Mouse (Mus musculus) hindlimb bud, embryonic 11.5 days (tissue): Measurements from ENCODE around the gene Slco2a1.
A peak's percentile ranks its signal among the peaks of the same experiment; 100 is the strongest.
"Not testable (repeated sequence)": the region's sequence is repeated elsewhere in the genome, so short reads cannot be mapped to it uniquely, and the experiment has no call there.

Experiments used
- DNase-seq: peaks from one replicate; pipeline ENCODE4 v3.0.0-alpha.2; 2012; ENCODE audit warnings: low read depth, low spot score; ENCODE audit errors: extremely low spot score

Gene Slco2a1

DNA sequence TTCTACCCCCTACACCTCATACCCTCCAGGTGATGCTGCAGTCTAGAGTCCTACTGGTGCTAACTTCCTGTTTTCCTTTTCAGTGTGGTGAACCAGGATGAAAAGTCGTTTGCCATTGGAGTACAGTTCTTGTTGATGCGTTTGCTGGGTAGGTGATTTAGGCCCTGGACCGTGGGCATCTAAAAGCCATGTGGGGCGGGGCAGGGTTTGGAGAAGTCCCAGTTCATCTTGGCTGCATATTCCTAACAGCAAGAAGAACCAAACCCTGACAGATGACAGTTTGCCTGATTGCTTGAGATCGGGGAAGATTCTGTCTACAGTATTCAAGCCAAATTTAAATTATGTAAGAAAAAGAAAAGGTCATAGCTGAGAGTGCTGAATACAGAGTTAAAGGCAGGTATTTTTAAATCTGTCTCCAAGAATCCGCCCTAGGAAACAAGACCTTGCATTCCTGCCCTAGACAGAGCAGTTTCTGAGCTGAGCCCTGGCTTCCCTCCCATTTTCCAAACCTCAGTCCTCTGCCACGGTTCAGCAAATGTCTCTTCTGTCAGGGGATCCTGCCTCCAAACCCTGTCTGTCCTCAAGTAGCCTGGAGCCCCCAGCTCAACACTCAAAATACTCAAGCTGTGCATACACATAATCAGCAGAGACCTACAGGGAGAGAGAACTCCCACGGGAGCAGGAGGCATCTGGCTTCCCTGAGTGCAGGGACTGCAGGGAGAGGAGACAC lies 93.9 kb downstream of the Slco2a1 start:
- no peak for DNase-seq

DNA sequence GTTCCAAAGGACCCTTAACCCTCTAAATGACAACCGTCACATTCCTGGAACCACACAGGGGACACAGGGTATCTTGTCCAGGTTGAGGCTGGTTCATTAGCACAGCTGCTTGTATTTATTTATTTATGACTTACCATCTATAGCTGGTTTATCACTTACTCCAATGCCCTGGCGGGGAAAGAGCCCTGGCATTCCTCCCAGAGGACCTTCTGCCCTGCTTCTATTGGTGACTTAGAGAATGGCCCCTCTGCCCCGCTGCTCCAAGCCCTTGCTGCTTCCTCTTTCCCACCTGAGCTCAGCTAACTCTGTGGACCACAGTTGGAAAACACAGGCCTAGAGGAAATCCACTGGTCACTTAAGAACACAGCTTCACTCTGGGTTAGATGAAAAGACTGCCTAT lies 94.9 kb downstream of the Slco2a1 start:
- no peak for DNase-seq

DNA sequence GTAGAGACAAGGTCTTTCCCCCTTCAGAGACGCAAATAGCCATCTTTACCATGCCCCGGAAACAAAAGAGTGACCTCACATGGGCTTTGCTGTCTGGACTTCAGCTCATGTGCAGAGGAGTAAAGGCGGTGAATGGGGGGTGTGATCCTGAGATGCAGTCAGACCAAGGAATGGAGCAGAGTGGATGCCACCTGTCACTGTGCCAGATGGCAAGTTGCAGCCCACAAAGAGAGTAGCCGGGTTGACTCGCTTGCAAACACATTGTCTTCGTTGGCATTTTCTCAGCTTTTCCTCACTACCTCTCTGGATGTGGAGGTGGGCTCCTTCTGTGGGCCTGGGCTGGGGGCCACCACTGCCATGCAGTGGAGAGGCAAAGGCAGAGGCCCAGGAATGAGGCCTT lies 98.2 kb downstream of the Slco2a1 start:
- DNase-seq: no peak

DNA sequence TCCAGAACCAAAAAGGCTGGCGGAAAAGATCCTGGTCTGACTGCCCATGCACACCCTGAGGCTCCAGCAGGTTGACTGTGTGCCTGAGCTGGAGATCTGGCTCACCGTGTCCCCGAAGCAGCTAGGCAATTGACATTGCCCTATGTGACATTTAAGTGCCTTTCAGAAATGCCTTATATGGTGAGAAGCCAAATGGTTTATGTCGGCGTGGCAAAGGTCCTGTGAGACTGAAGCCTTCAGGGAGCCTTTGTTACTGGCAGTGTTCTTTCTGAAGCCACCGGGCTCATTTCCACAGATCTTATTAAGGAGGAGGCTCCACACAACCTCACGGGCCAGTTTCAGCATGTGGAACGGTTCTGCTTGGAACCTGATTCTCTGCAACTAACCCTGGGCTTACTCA lies 98.8 kb downstream of the Slco2a1 start:
- no peak for DNase-seq

DNA sequence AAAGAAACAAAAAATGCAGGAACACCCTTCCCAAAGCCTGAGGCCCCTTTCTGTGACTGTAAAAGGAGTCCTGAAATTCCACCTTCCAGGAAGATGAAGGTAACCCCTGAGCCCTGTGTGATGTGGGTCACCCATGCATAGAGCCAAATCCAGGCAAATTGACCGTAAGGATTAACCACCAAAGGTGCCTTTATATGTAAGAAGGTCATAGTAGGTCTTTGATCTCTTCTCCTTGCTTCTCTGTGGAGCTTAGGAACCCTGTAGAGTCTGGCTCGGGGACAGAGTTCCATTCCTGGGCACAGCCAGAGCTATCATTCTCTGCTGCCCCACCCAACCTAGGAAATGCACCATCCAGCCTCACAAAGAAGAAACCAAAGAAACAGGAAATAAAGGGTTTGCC lies 100.1 kb downstream of the Slco2a1 start:
- DNase-seq: no peak

DNA sequence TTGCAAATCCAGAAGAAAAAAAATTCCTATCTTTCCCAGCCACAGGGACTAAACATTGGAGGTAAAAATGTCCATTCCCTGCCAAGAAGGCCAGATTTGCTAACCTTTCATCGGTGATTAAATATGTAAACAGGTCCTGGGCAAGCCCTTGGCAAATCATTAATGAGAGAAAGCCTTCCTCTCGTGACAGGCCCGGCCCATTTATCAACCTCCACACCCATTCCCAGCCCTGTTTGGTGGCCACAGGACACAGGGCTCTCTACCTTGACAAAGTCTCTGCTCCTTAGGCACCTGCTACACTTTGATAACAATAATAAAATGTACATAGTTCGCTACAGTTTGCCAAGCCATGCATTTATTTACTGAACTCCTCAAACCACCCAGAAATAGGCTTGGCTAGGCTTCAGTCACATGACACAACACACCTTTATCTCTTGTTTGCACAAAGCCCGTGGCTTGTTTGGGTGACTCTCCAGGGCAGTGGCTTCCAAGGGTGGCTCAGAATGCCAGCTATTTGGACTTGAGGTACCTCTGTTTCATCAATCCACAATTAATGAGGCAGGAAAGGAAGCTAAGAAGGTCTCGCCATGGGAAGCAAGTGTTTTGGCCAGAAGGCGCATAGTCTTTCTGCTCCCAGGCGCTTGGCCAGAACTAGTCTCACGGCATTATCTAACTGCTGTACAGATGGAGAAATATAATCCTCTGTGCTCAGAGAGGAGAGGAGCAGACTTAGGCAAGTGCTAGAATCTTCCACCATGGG lies 101.8 kb downstream of the Slco2a1 start:
- DNase-seq: no peak

DNA sequence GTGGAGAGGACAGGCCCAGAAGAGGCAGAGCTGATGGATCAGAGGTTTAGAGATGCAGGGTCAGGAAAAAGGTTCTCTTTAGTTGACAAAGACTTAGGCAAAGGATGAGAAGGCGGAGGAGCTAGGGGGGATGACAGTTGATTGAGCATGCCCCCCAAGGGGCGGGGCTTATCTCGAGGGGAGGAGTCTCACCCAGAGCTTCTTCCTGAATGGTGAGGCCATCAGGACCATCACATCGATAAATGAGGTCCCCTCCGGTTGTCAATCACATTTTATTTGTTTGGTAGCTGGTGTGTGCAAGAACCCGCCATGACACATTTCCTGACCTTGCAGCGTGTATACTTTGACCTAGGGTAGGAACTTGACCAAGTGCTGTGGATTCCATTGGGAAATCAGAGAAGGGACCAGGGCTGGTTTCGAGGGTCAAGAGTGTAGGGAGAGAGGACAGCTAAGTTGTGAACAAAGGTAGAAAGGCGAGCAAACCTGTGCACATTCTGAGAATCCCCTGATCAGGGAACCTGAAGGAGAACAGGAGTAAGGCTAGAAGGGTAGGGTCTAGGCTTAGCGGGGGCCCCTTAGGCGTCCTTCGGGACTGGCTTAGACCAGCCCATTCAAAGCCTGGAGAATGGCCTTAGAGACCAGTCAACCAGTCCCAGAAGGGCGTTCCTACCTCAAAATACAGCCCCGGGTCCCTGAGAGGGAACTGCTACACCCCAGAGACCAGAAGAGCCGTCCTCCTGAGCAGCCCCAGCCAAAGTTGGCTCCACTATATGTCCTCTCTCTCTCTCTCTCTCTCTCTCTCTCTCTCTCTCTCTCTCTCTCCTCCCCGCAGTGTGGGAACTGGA lies 102.7 kb downstream of the Slco2a1 start:
- no peak for DNase-seq

DNA sequence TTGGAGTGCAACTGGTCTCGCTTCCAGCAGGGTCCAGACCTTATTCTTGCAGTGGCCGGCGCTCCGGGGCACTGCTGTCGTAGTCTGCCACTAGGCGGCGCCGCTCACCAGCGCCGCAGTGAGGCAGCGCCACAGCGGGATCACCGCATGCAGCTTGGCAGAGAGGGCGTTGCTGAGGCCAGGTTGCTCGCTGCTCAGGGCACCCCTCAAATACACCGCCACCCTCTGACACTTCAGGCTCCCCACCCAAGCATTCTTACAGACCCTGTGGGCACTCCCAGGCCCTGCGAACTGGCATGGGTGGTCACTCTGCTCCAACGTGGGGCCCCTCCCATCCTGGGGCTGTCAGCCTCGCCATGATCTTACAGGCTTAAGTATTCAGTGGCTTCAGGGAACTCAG lies 103.7 kb downstream of the Slco2a1 start:
- peak; percentile 54 for DNase-seq

DNA sequence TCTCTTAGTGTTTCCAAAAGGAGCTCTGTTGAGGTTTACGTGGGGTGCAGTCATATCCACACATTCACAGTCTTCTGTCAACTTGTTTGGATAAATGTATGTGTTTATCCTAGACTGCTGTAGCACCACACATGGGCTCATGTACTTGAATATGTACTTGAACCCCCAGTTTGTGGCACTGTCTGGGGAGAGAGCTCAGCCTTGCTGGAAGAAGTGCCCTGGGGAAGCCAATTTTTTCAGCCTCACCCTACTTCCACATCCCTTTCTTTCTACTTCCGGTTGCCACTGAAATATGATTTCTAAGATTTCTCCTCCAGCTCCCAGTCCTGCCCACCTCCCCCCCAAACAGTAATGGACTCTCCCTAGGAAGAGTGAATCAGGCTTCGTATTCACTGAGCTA lies 105.2 kb downstream of the Slco2a1 start:
- no peak for DNase-seq

DNA sequence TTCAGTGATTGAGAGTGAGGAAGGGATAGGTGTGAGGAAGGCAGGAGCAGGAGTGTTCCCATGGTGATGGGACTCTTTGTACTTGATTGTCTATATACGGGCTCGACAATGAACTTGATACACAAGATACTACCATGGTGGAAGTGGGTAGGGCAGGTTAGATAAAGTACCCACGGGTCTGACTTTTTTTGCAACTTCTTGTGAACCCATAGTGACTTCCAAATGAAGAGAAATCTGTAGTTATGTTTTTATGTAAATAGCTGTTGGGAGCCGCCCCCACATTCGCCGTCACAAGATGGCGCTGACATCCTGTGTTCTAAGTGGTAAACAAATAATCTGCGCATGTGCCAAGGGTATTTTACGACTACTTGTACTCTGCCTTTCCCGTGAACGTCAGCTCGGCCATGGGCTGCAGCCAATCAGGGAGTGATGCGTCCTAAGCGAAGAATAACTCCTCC lies 119.9 kb downstream of the Slco2a1 start:
- not testable (repeated sequence) for DNase-seq

DNA sequence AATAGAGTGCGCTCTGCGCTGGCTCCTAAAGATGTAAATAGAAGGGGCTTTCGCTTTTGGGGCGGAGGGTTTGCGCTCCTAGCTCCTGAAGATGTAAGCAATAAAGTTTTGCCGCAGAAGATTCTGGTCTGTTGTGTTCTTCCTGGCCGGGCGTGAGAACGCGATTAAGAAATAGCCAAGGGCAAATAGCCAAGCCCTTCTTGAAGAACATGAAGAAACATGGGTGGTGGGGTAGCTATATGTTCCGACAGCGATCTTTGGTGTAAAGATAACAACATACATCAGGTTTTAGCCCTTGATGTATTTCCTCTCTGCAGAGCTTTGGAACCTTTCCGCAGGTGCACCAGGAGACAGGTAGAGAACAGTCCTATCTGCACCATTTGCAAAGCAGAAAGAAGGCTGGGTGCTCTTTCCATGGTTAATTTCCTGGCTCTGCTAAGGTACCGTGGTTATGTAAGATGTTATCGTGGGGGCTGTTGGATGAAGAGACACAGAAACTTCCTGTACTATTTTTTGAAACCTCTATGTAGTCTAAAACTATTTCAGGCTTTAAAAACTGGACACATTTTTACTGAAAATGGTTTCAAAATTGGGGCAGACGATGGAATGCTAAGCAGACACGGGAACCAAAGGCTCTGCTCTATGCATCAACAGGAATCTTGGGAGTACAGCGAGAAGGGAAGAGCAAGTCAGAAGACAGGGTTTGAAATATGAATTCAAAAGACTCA lies 120.6 kb downstream of the Slco2a1 start:
- no peak for DNase-seq

DNA sequence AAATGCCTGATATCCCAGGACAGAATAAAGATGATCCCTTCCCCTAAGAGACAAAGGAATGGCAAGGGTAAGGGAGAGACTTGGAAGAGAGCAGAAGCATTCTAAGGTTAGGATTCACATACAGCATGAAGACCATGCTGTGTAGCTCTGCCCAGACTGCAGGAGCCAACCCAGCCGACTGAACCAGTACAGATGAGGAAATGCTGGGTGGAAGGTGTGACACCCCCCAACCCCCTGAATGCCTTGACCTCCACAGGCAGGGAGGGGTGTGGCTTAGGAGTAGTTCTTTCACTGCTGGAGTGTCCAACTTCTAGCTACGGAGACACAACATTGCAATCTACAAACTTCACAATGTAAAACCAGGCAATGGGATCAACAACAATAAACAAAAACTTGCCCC lies 121.4 kb downstream of the Slco2a1 start:
- DNase-seq: no peak

DNA sequence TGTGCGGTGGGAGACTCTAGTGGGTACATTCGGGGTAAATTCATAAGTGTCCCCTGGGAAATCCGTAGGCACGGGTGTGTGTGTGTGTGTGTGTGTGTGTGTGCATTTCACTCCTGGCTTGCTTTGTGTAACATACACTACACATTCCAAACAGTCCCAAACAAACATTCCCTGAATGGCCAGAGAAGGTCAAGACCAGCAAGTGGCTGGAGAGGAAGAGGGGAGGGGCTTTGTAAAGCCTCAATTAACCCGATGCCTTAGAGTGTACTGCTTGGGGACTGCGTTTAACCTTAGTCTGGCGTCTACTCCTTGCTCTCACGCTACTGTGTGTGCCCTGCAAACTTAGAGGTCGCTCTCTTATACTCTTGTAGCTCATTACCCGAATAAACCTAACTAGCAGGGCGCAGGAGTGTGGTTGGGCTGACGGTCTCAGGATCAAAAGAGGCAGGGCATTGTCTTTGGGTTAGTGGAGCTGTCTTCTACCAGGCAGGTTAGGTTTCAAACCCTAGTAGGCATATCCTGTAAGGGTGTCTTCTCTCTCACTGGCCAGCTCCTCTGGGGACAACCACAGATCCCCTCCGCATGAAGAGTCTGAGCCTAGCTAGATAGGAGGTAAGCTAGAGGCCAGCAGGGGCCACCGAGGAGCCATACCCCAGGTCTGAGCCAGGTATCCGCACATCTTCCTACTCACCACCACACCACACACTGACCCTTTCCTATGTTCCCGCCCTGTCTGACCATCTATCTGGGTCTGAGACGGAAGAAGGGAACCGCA lies 122.4 kb downstream of the Slco2a1 start:
- DNase-seq: no peak

DNA sequence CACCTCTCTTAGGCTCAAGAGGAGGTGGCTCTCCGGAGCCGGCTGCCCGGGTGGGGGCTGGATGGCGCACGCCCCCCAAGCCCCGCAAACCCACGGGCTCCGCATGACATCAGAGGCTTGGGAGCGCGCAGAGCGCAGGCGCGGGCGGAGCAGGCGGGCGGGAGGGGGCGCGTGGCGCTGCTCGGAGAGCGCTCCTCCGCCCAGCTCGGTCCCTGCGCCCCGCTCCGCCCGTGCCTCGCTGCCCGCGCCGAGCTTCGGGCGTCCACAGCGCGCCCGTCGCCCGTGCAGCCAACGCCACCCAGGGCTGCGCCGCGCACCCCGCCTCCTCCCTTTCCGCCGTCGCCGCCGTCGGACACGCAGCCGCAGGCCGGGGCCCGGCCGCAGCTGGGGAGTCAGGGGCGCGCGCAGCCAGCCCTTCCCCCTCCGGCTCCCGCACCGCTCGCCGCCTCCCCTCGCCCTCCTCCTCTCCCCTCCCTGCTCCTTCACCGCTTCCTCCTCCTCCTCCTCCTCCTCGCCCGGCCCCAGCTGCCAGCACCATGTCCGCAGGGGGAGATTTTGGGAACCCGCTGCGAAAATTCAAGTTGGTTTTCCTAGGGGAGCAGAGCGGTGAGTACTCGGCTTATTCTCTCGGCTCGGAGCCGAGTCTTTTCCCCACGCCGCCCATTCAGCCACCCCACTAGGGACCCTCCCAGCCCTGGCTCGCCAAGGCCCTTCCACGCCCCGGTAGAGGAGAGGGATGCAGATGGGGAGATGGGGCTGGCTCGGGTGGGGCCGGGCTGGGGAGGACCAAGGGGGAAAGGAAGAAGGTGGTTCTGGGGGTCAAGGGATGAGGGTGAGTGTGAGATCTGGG lies 123.3 kb downstream of the Slco2a1 start, which contains the start of gene Rab6b:
Rab6b (plus strand) TSS at position 167 of the 850 bp plus-strand sequence.
- no peak for DNase-seq

DNA sequence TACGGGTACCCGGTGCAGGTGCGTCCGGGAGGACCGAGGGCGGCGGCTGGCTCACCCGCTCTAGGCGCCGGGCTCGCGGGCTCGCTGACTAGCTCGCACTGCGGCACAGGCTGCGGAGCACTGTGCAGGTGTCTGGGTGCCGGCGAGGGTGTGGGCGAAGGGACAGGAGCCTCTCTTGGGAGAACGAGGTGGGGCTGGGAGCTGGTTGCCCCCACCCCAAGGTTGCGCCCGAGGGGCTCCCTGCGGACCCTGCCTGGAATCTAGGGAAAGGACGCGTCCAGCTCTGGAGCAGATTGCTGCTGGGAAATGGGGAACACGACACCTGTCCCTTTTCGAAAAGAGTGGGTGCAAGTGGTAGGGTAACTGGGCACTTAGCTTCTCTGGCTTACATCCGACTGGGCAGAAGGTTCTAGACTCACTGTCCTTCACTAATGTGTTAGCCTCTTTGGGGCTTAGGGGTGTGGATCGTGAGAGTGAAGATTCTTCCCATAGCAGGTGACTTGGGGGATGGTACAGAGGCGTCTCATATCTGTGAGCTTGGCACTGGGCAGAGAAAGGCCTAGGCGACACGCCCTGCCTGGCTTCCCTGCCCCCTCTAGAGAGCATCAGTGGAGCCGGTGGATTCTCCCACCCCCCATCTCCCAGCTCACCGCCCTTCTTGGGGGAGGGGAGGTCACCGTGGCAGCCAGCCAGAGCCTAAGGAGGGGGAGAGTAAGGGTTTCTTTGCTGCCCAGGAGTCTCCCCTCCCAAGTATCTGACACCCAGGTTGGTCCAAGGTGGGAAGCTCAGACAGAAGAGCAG lies 124.2 kb downstream of the Slco2a1 start:
- DNase-seq: no peak

DNA sequence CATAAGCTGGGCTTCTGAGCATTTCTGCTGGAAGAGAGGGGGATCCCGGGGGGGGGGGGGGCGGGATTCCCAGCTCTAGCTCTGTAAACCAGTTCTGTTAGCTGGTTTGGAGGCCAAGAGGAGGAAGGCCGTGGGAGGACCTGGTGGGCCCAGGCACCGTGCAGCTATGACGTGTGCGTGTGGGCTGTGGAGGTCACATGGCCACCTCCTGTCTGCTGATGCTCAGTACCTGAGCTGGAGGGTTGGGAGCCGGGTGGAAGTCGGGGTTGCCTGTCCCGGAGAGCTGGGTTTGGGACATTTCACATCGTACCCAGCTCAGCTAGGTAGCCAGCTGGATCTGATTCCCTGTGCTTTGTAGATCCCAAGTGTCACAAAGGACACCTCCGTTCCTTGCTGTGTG lies 124.8 kb downstream of the Slco2a1 start:
- DNase-seq: no peak

DNA sequence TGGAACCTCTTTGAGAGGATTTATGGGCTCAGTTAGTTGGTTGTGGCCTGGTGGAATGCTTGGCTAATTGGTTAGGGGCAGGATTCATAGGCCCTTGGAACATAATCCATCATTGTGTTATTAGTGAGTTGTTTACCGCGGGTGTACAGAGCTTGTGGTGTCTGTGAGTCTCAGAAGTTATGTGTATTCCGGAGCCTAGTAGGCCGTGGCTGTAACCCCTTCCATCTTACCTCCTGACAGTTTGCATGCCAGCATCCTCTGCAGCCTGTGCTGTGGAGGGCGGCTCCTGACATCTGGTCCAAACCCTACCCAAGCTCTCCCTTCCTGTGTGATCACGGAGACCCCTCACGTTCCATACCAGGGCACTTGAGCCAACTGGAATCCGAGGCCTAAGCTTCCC lies 125.8 kb downstream of the Slco2a1 start:
- no peak for DNase-seq

DNA sequence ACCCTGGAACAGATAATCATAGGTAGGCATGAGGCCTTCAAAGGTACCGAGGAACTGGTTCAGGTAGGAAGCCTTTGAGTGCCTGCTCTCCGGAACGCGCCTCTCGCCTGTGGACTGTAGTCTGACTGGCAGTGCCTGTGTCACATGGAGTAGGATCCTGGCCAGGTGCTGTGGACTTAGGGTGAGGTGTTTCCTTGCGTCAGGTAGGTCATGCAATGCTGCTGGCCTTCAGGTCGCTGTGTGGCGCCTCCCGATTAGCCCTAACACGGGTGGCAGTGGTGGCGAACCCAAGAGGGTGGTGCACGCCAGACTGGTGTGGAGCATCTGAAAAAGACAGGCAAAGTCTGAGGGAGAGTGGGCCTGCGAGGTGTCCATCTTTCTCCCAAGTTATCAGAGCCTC lies 126.4 kb downstream of the Slco2a1 start:
- no peak for DNase-seq
